Mouse (Mus musculus) C2C12 (cell line): ENCODE results near the gene Ifngr1.

Experiments used
- CEBPB ChIP-seq: IDR thresholded peaks from one replicate; pipeline ENCODE4 v1.6.1; 2011; ENCODE audit warnings: low read depth, mild to moderate bottlenecking, control low read depth, moderate library complexity
- CTCF ChIP-seq: IDR thresholded peaks from one replicate; pipeline ENCODE4 v1.5.1; 2011; ENCODE audit not compliant: control insufficient read depth, insufficient read depth, insufficient read length
- MYOG ChIP-seq: IDR thresholded peaks from one replicate; pipeline ENCODE4 v1.6.1; 2011; ENCODE audit not compliant: control insufficient read depth, insufficient read length; ENCODE audit errors: extremely low read depth

DNA sequence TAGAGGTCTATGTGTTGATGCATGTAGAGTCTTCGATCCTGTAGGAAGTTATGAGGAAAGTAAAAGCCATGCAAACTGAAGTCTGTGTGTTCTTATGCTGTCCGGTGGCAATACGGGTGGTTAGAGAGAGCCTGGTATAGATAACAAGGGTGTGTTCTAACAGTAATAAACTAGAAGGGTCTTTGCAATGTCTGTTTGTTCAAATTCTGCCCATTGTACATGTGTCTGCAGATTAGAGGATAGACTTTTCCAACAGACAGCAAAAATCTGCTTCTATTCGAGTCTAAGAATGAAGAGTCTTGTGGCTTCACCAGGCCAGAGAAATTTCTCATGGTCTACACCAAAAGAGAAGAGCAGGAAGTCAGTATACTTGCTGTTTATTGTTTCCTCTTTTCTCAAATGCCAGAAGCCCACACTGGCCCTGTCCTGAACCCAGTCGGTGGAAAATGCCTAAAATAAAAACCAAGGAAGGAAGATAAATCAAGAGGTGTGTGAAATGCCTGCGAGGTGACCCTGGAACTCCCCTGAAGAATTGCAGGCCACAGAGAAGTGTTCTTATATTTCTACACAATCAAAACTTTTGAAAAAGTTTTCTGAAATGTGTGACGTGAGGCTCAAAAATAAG is 8.8 kb upstream of the Ifngr1 start:
- TF ChIP-seq CTCF (no peak), MYOG (no peak), CEBPB (no peak)
